Mouse (Mus musculus) mouse embryonic stem cell (cell line): ENCODE measurements around the gene Rbm20.

Source experiments
- in situ Hi-C, 2 experiments: fragments of 300-500 bp; cut with MboI; formaldehyde crosslinking; loops; 1 replicate in 1 of 2; 3 replicates in 1 of 2; pipeline ENCODE4 v1.14.3; 2019 to 2020; ENCODE audit warnings: low sequenced_read_pairs in 2 of 2, low pct_unique_long_range_greater_than_20kb in 1 of 2, mixed read lengths in 1 of 2; ENCODE audit not compliant: unreplicated experiment in 1 of 2

The Rbm20 gene

GRCm38 (mm10) chr19:53773937-53774640 is 97.0 kb downstream of the Rbm20 start:
- in situ Hi-C loops, result loop anchor here in 1 of 2 experiments (10.0 kb wide), 1 partner anchor 141 kb away; no protein-coding TSS in a partner anchor

GRCm38 (mm10) chr19:53774641-53775350 is 97.7 kb downstream of the Rbm20 start:
- in situ Hi-C loops, result loop anchor here in 1 of 2 experiments (10.0 kb wide), 1 partner anchor 140 kb away; no protein-coding TSS in a partner anchor

- in situ Hi-C loops, result loop anchor here in 1 of 2 experiments (10.0 kb wide), 1 partner anchor 135 kb away; no protein-coding TSS in a partner anchor
These were observed 102.3 kb downstream of the Rbm20 start for GRCm38 (mm10) chr19:53779402-53779801.

- in situ Hi-C loops, result loop anchor here in 1 of 2 experiments (10.0 kb wide), 1 partner anchor 135 kb away; no protein-coding TSS in a partner anchor
These were observed 102.7 kb downstream of the Rbm20 start for GRCm38 (mm10) chr19:53779818-53780217.

- in situ Hi-C loops, result no loop called here
These were observed 103.9 kb downstream of the Rbm20 start for GRCm38 (mm10) chr19:53780752-53781602.

GRCm38 (mm10) chr19:53781826-53782225 is 104.7 kb downstream of the Rbm20 start:
- in situ Hi-C loops, result no loop called here

- in situ Hi-C loops, result no loop called here
These were observed 108.2 kb downstream of the Rbm20 start for GRCm38 (mm10) chr19:53785352-53785751.

- in situ Hi-C loops, result no loop called here
These were observed 109.1 kb downstream of the Rbm20 start for GRCm38 (mm10) chr19:53786239-53786638.

GRCm38 (mm10) chr19:53786836-53787235 is 109.7 kb downstream of the Rbm20 start:
- in situ Hi-C loops, result no loop called here

- in situ Hi-C loops, result no loop called here
These were observed 111.7 kb downstream of the Rbm20 start for GRCm38 (mm10) chr19:53788621-53789331.

GRCm38 (mm10) chr19:53789571-53789970 is 112.5 kb downstream of the Rbm20 start:
- in situ Hi-C loops, result no loop called here

- in situ Hi-C loops, result no loop called here
These were observed 114.9 kb downstream of the Rbm20 start for GRCm38 (mm10) chr19:53791751-53792720.

GRCm38 (mm10) chr19:53792976-53793897 is 116.1 kb downstream of the Rbm20 start:
- in situ Hi-C loops, result no loop called here

- in situ Hi-C loops, result no loop called here
These were observed 117.1 kb downstream of the Rbm20 start for GRCm38 (mm10) chr19:53793994-53794890.

GRCm38 (mm10) chr19:53794996-53795395 is 117.9 kb downstream of the Rbm20 start:
- in situ Hi-C loops, result no loop called here
